Mouse (Mus musculus): ENCODE measurements at regions not wholly inside any gene's neighbourhood (a gene's known extent, or its start where the extent isn't known, plus 50 kb on each side); places are given as distances from the start of the nearest gene placed in this dataset.

- TF ChIP-seq GATA1 (IDR thresholded peaks at IDR 0.05; ENCODE audit: borderline replicate concordance, low read length) (no peak), FLI1 (IDR thresholded peaks at IDR 0.05; ENCODE audit: low read length) (no peak)
These were observed 97.9 kb downstream of the Dkk1 start for GRCm38 (mm10) chr19:30451543-30451920.
